Mouse (Mus musculus): ENCODE results near the gene Rbm28. TPM values are rescaled to one million over a fixed set of nuclear protein-coding genes. Genes with fewer than 3 reads are reported as not detected.
"Not testable (repeated sequence)": the region's sequence is repeated elsewhere in the genome, so short reads cannot be mapped to it uniquely, and the experiment has no call there.

The Rbm28 gene
- polyA plus RNA-seq, 1 experiment from 2014 or later = 54.6 TPM

DNA sequence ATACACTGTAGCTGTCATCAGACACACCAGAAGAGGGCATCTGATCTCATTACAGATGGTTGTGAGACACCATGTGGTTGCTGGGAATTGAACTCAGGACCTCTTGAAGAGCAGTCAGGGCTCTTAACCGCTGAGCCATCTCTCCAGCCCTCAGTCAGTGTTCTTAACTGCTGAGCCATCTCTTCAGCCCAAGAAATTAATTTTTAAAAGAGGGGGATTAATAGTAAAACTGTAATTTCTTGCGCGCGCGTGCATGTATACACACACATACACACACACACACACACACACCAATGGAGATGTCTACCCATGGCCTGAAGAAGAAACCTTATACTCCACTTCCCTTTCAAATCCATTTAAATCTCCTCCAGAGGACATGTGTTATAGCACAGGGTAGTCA is 3.5 kb downstream of the Rbm28 start:
- peaks cover 24% of the 10 kb centered on the region; the same call in 1 of the 2 replicates for H3K36me3 ChIP-seq (ENCODE audit: control insufficient read depth, insufficient read depth, low read length)
- not testable (repeated sequence) for H3K4me2 ChIP-seq; H3K4me3 ChIP-seq (ENCODE audit: low read depth, low read length); H3K4me1 ChIP-seq (replicated peaks; ENCODE audit: control insufficient read depth, insufficient read depth, low read length); H3K9ac ChIP-seq (ENCODE audit: low read depth, low read length); H3K27me3 ChIP-seq (replicated peaks; ENCODE audit: control insufficient read depth, insufficient read depth, low read length); H3K27ac ChIP-seq (ENCODE audit: low read depth, low read length); ATAC-seq (replicated peaks; ENCODE audit: low FRiP score); H3K9me3 ChIP-seq (ENCODE audit: control insufficient read depth, low read length)
- 98% methylated on average over 5 of the region's 5 CpGs for WGBS
- DNase-seq (ENCODE audit: low spot score) = peak; percentile 20

DNA sequence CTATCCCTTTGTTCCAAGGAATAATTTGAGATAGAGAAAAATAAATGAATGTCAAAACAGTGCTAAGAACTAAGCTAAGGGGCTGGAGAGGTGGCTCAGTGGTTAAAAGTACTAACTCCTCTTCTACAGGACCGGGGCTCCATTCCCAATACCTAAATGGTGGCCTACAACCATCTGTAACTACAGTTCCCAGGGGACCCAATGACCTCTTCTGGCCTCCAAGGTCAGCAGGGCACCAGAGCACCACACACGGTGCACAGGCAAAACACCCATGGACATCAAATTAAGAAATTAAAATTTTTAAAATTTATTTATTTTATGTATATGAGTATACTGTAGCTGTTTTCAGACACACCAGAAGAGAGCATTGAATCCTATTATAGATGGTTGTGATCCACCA is 4.0 kb downstream of the Rbm28 start:
- 87% methylated on average over 2 of the region's 2 CpGs for WGBS
- Histone ChIP-seq H3K27me3 (replicated peaks; ENCODE audit: control insufficient read depth, insufficient read depth, low read length) (0 out of 2 replicates have a peak, but pooled peaks cover under 1% of the 10 kb centered on the region), H3K27ac (ENCODE audit: low read depth, low read length) (no peak overlapping the region), H3K9me3 (ENCODE audit: control insufficient read depth, low read length) (no peaks in the 10 kb centered on the region), H3K4me1 (replicated peaks; ENCODE audit: control insufficient read depth, insufficient read depth, low read length) (0 out of 2 replicates have a peak, but pooled peaks cover 7% of the 10 kb centered on the region), H3K4me3 (ENCODE audit: low read depth, low read length) (no peak overlapping the region), H3K9ac (ENCODE audit: low read depth, low read length) (no peak overlapping the region), H3K4me2 (no peak overlapping the region), H3K36me3 (ENCODE audit: control insufficient read depth, insufficient read depth, low read length) (peaks cover 26% of the 10 kb centered on the region; the same call in 1 of the 2 replicates)
- ATAC-seq (replicated peaks; ENCODE audit: low FRiP score) (no peak), DNase-seq (ENCODE audit: low spot score) (no peak)

DNA sequence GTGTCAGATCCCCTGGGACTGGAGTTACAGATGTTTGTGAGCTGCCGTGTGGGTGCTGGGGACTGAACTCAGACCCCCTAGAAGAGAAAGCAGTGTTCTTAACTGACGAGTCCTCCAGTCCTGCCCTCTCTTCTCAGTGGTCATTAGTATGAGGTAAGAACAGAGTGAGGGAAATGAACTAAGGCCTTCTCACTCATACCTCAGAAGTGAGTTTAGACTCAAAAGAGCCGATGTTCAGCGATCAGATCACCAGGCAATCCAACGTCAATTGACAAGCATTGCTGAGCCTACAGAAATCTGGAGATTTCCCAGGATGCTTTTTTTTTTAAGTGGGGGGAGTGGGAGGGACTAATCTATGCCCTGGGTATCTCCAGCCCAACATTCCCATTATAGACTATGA is 8.5 kb downstream of the Rbm28 start:
- peaks cover 46% of the 10 kb centered on the region for H3K36me3 ChIP-seq (ENCODE audit: control insufficient read depth, insufficient read depth, low read length)
- WGBS = 94% methylated on average over 5 of the region's 5 CpGs
- no peak for ATAC-seq (replicated peaks; ENCODE audit: low FRiP score)

DNA sequence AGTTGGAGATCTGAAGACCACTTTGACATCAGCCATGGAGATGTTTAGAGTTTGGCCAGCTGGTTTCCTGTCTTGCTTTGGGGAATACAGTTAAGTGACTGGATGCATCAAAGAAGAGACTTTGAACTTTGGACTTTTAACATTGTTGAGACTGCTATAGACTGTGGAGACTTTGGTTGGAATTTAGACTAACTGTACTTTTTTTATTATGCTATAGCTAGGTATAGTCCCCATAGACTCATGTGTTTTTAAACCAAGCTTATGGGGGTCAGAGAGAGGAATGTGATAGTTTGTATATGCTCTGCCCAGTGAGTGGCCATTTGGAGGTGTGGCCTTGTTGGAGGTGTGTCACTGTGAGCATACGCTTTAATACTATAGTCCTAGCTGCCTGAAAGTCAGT is 14.8 kb downstream of the Rbm28 start:
- Histone ChIP-seq H3K9ac (ENCODE audit: low read depth, low read length) (no peak overlapping the region), H3K4me2 (no peak overlapping the region), H3K4me3 (ENCODE audit: low read depth, low read length) (no peak overlapping the region), H3K4me1 (replicated peaks; ENCODE audit: control insufficient read depth, insufficient read depth, low read length) (no peaks in the 10 kb centered on the region), H3K27me3 (replicated peaks; ENCODE audit: control insufficient read depth, insufficient read depth, low read length) (no peaks in the 10 kb centered on the region), H3K9me3 (ENCODE audit: control insufficient read depth, low read length) (no peaks in the 10 kb centered on the region), H3K36me3 (ENCODE audit: control insufficient read depth, insufficient read depth, low read length) (peaks cover 21% of the 10 kb centered on the region), H3K27ac (ENCODE audit: low read depth, low read length) (no peak overlapping the region)
- 88% methylated on average over 1 of the region's 1 CpGs for WGBS
- no peak for DNase-seq (ENCODE audit: low spot score)
- no peak for ATAC-seq (replicated peaks; ENCODE audit: low FRiP score)

More for the DNA sequence above, 8.5 kb downstream of the Rbm28 start:
- Histone ChIP-seq H3K27me3 (replicated peaks; ENCODE audit: control insufficient read depth, insufficient read depth, low read length) (no peaks in the 10 kb centered on the region), H3K27ac (ENCODE audit: low read depth, low read length) (no peak overlapping the region), H3K4me2 (no peak overlapping the region), H3K9ac (ENCODE audit: low read depth, low read length) (no peak overlapping the region), H3K4me1 (replicated peaks; ENCODE audit: control insufficient read depth, insufficient read depth, low read length) (no peaks in the 10 kb centered on the region), H3K4me3 (ENCODE audit: low read depth, low read length) (no peak overlapping the region), H3K9me3 (ENCODE audit: control insufficient read depth, low read length) (no peaks in the 10 kb centered on the region)
- DNase-seq (ENCODE audit: low spot score) = no peak

DNA sequence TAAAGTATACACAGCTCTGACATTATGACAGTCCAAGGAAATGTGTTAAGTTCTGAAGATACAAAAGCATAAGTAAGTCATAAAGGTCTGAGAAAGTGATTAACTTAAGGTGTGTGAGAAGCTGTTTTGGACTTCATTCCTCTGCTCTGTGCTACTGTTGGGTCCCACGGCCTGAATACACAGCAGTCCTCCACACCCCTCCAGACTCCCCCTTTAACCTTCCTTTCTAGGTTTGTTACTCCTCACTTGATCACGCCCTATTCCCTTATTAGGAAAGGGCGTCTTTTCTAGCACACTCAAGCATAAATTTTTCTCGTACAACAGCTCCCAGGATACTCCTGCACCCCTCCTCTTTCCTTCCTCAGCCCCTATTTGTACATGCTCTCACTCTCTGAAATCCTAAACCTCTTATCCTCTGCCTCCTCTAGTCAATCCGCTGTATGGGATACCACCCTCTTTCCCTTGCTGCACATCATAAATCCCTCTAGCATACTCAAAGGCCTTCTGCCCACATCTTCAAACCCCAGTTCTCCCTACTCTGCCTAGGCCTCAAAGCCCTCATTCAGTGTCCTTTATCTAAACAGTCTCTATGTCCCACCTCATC is 17.3 kb downstream of the Rbm28 start:
- Histone ChIP-seq H3K27ac (ENCODE audit: low read depth, low read length) (no peak overlapping the region), H3K4me2 (no peak overlapping the region), H3K9me3 (ENCODE audit: control insufficient read depth, low read length) (no peaks in the 10 kb centered on the region), H3K36me3 (ENCODE audit: control insufficient read depth, insufficient read depth, low read length) (peaks cover 6% of the 10 kb centered on the region; the same call in 1 of the 2 replicates), H3K9ac (ENCODE audit: low read depth, low read length) (no peak overlapping the region), H3K4me1 (replicated peaks; ENCODE audit: control insufficient read depth, insufficient read depth, low read length) (no peaks in the 10 kb centered on the region), H3K27me3 (replicated peaks; ENCODE audit: control insufficient read depth, insufficient read depth, low read length) (no peaks in the 10 kb centered on the region), H3K4me3 (ENCODE audit: low read depth, low read length) (no peak overlapping the region)
- ATAC-seq (replicated peaks; ENCODE audit: low FRiP score) (no peak), DNase-seq (ENCODE audit: low spot score) (no peak)
- WGBS = 84% methylated on average over 5 of the region's 5 CpGs

DNA sequence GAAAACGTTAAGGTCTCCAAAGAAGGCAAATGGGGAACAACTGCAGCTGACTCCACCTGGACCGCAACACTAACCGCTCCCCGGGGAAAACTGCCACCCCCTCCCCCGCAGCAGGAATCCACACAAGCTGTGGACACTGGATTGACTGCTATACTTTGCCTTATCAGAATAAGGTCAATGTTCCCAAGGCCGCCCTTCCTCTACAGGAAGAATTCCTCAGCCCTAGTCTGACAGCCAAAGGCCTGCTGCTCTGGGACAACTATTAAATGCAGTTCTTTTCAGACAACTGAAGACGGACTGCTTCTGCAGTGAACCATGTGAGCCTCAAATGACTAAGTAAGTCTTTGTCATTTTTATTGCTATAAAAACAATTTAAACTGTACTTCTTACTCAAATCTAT is 18.2 kb downstream of the Rbm28 start:
- Histone ChIP-seq H3K4me1 (replicated peaks; ENCODE audit: control insufficient read depth, insufficient read depth, low read length) (no peaks in the 10 kb centered on the region), H3K4me2 (no peak overlapping the region), H3K9ac (ENCODE audit: low read depth, low read length) (no peak overlapping the region), H3K27ac (ENCODE audit: low read depth, low read length) (no peak overlapping the region), H3K9me3 (ENCODE audit: control insufficient read depth, low read length) (no peaks in the 10 kb centered on the region), H3K4me3 (ENCODE audit: low read depth, low read length) (no peak overlapping the region), H3K36me3 (ENCODE audit: control insufficient read depth, insufficient read depth, low read length) (peaks cover 3% of the 10 kb centered on the region; the same call in 1 of the 2 replicates), H3K27me3 (replicated peaks; ENCODE audit: control insufficient read depth, insufficient read depth, low read length) (no peaks in the 10 kb centered on the region)
- WGBS = 63% methylated on average over 7 of the region's 7 CpGs
- ATAC-seq (replicated peaks; ENCODE audit: low FRiP score) = no peak
- DNase-seq (ENCODE audit: low spot score) = no peak

DNA sequence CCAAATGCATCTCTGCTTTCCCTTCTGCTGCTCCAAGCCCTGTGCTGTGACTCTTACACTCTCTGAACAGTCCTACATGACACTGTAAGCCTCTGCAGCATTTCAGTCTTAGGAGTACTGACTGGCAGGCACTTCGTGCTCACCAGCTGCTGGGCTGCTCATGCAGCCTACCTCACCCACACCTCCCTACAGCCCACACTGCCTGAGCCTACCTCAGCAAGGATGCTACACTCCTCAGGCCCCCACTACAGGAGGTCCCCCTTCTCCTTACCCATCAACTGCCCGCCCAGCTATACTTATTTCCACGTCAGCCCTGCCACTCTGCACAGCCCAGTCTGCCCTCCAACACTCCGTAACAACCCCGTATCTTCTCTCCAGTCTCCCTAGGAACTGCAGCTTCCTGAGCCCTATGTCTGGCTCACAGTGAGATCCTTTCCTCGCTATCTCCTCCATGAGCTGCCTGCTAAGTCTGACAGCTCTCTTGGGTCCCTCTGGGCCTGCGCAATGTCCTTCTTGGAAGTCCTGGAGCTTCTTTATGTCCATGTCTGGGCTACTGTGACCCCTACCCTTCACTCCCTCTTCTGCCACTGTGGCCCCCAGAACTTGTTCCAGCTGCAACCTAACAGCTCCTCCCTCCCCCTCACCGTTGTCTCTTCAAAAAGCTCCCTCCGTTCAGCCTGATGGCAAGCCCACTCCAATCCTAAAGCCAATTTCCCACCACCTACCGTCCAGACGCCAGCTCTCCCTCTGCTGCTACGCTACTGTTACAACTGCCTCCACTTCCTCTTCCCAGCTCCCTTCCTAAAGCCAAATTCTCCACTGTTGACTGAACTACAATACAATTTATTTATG is 19.1 kb downstream of the Rbm28 start:
- no peak overlapping the region for H3K4me2 ChIP-seq
- no peaks in the 10 kb centered on the region for H3K4me1 ChIP-seq (replicated peaks; ENCODE audit: control insufficient read depth, insufficient read depth, low read length)
- DNase-seq (ENCODE audit: low spot score) (no peak), ATAC-seq (replicated peaks; ENCODE audit: low FRiP score) (no peak)
- H3K27me3 ChIP-seq (replicated peaks; ENCODE audit: control insufficient read depth, insufficient read depth, low read length) = no peaks in the 10 kb centered on the region
- 63% methylated on average over 12 of the region's 12 CpGs for WGBS
- peak overlapping the region; percentile 6; the same call in 1 of the 2 replicates for H3K27ac ChIP-seq (ENCODE audit: low read depth, low read length)
- H3K9me3 ChIP-seq (ENCODE audit: control insufficient read depth, low read length) = no peaks in the 10 kb centered on the region
- peaks cover 3% of the 10 kb centered on the region; the same call in 1 of the 2 replicates for H3K36me3 ChIP-seq (ENCODE audit: control insufficient read depth, insufficient read depth, low read length)
- no peak overlapping the region for H3K4me3 ChIP-seq (ENCODE audit: low read depth, low read length)
- H3K9ac ChIP-seq (ENCODE audit: low read depth, low read length) = 0 out of 2 replicates have a peak overlapping the region, but pooled peaks have one; percentile 3

DNA sequence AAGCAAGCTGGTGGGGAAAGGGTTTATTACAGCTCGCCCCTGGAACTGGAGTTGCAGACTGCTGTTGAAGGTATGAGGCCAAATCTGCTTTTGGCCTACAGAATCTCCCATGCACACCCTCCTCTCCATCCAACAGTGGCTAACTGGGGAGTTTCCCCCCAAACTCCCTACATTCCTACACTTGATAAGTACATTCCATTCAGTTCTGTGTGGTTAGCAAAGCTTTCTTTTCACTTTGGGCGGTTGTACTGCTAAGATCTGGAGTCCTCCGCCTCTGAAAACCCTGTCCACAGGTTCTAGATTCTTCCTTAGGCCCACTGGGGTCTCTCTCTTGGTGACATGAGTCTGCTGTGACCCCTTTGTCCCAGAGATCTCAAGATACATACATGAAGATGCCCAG is 19.8 kb downstream of the Rbm28 start:
- peaks cover 4% of the 10 kb centered on the region; the same call in 1 of the 2 replicates for H3K36me3 ChIP-seq (ENCODE audit: control insufficient read depth, insufficient read depth, low read length)
- H3K9me3 ChIP-seq (ENCODE audit: control insufficient read depth, low read length) = no peaks in the 10 kb centered on the region
- no peak for ATAC-seq (replicated peaks; ENCODE audit: low FRiP score)
- WGBS = 81% methylated on average over 3 of the region's 3 CpGs
- no peak overlapping the region for H3K9ac ChIP-seq (ENCODE audit: low read depth, low read length)
- H3K4me3 ChIP-seq (ENCODE audit: low read depth, low read length) = no peak overlapping the region
- no peak overlapping the region for H3K27ac ChIP-seq (ENCODE audit: low read depth, low read length)
- no peak overlapping the region for H3K4me2 ChIP-seq
- no peaks in the 10 kb centered on the region for H3K27me3 ChIP-seq (replicated peaks; ENCODE audit: control insufficient read depth, insufficient read depth, low read length)
- no peaks in the 10 kb centered on the region for H3K4me1 ChIP-seq (replicated peaks; ENCODE audit: control insufficient read depth, insufficient read depth, low read length)
- DNase-seq (ENCODE audit: low spot score) = no peak
